Mouse (Mus musculus) neural tube, embryonic 15.5 days (tissue): Measurements from ENCODE around the gene Thoc3. TPM values are rescaled to one million over a fixed set of nuclear protein-coding genes. Genes with fewer than 3 reads are reported as not detected.

Experiments used
- ATAC-seq: fragments of 200-750 bp; cut with Nextera tagmentation; 2 replicates; pipeline ENCODE4 v1.8.0; 2017; ENCODE audit warnings: mild to moderate bottlenecking, moderate TSS enrichment, moderate library complexity; ENCODE audit not compliant: low FRiP score
- H3K27ac ChIP-seq: fragments of 300-500 bp; sonication (generic); replicated peaks from 2 replicates; pipeline ENCODE4 v1.5.1; 2015; ENCODE audit warnings: mild to moderate bottlenecking, inconsistent platforms
- H3K27me3 ChIP-seq: fragments of 300-500 bp; sonication (generic); replicated peaks from 2 replicates; pipeline ENCODE4 v1.6.1; 2015; ENCODE audit warnings: inconsistent platforms
- H3K36me3 ChIP-seq: fragments of 300-500 bp; sonication (generic); 2 replicates; pipeline ENCODE4 v1.6.1; 2015; ENCODE audit warnings: inconsistent platforms
- H3K4me1 ChIP-seq: fragments of 300-500 bp; sonication (generic); 2 replicates; pipeline ENCODE4 v1.6.1; 2015; ENCODE audit warnings: inconsistent platforms
- H3K4me2 ChIP-seq: fragments of 300-500 bp; sonication (generic); 2 replicates; pipeline ENCODE4 v1.6.1; 2015; ENCODE audit warnings: inconsistent platforms, mild to moderate bottlenecking, moderate library complexity
- H3K4me3 ChIP-seq: fragments of 300-500 bp; sonication (generic); replicated peaks from 2 replicates; pipeline ENCODE4 v1.5.1; 2015; ENCODE audit warnings: mild to moderate bottlenecking, inconsistent platforms
- H3K9ac ChIP-seq: fragments of 300-500 bp; sonication (generic); replicated peaks from 2 replicates; pipeline ENCODE4 v1.6.1; 2015; ENCODE audit warnings: mild to moderate bottlenecking, inconsistent platforms
- H3K9me3 ChIP-seq: fragments of 300-500 bp; sonication (generic); replicated peaks from 2 replicates; pipeline ENCODE4 v1.6.1; 2016; ENCODE audit warnings: inconsistent platforms
- WGBS: fragments of 180-500 bp; shearing (Covaris S2); methylation state at CpG from one replicate; pipeline ENCODE4 v1.1.7; 2015; ENCODE audit warnings: mixed read lengths; 5-methylcytosine and 5-hydroxymethylcytosine counted together
- polyA plus RNA-seq: library from polyadenylated mRNA; unstranded; fragments of >200 nt; fragmentation: Nextera tagmentation; extraction: Ambion mirVana; gene quantifications from 2 replicates; pipeline ENCODE4 v1.2.1, GENCODE M21; 2015

Thoc3 gene
- polyA plus RNA-seq, 1 experiment from 2014 or later = 85.8 TPM

- Histone ChIP-seq H3K9me3 (no peaks in the 10 kb centered on the region), H3K4me1 (peaks cover 8% of the 10 kb centered on the region; the same call in 1 of the 2 replicates), H3K9ac (no peak overlapping the region), H3K27me3 (no peaks in the 10 kb centered on the region), H3K36me3 (no peaks in the 10 kb centered on the region), H3K4me3 (no peak overlapping the region), H3K4me2 (no peak overlapping the region), H3K27ac (0 out of 2 replicates have a peak overlapping the region, but pooled peaks have one; percentile 5)
- 13% methylated on average over 7 of the region's 7 CpGs for WGBS
- no peak for ATAC-seq
Observed at GRCm38 (mm10) chr13:54412236-54412635, 56.4 kb downstream of the Thoc3 start.

DNA sequence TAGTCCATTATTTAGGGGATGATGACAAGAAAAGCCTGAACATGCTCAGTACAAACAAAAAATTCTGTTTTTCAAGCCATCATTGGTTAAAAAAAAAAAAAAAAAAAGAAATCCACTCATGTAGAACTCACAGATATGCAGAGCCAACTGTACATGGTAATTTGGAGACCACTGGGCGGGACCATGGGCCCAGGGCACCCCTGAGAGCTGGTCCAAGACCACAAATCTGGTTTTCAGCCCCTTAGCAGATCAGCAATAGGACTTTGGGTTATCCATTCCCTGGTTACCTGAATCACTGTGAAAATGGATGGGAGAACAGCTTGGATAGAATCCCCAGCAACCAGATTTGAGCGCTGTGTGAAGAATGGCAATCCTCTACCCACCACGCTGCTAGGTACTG is 57.0 kb downstream of the Thoc3 start:
- Histone ChIP-seq H3K4me3 (no peak overlapping the region), H3K27me3 (no peaks in the 10 kb centered on the region)

More for the DNA sequence above, 57.0 kb downstream of the Thoc3 start:
- Histone ChIP-seq H3K4me1 (peaks cover 8% of the 10 kb centered on the region; the same call in 1 of the 2 replicates), H3K9ac (no peak overlapping the region), H3K36me3 (no peaks in the 10 kb centered on the region), H3K4me2 (no peak overlapping the region), H3K27ac (0 out of 2 replicates have a peak overlapping the region, but pooled peaks have one; percentile 5), H3K9me3 (0 out of 2 replicates have a peak, but pooled peaks cover under 1% of the 10 kb centered on the region)
- ATAC-seq = no peak
- 88% methylated on average over 3 of the region's 3 CpGs for WGBS

Other genes with a start within 250 kb of the Thoc3 start
- 19.8 and 20.0 TPM in 2 replicates for gene Cplx2, start 97.5 kb downstream of the Thoc3 start, polyA plus RNA-seq
- gene Simc1, start 34.9 kb upstream of the Thoc3 start, polyA plus RNA-seq = 19.8 and 20.1 TPM in 2 replicates
- 218 and 220 TPM in 2 replicates for gene 4833439L19Rik, start 96.6 kb upstream of the Thoc3 start, polyA plus RNA-seq
- gene Arl10, start 106.2 kb upstream of the Thoc3 start, polyA plus RNA-seq = 81.9 and 93.8 TPM in 2 replicates
- gene Nop16, start 121.2 kb upstream of the Thoc3 start, polyA plus RNA-seq = 64.7 and 69.8 TPM in 2 replicates
- 267 and 285 TPM in 2 replicates for gene Higd2a, start 121.4 kb upstream of the Thoc3 start, polyA plus RNA-seq
- gene Cltb, start 142.5 kb upstream of the Thoc3 start, polyA plus RNA-seq = 230 and 259 TPM in 2 replicates
- 58.1 and 64.7 TPM in 2 replicates for gene Faf2, start 152.9 kb upstream of the Thoc3 start, polyA plus RNA-seq
- 73.5 and 76.3 TPM in 2 replicates for gene Rnf44, start 225.1 kb upstream of the Thoc3 start, polyA plus RNA-seq
- 0.22 and 1.4 TPM in 2 replicates for gene Cdhr2, start 232.6 kb upstream of the Thoc3 start, polyA plus RNA-seq